Mouse (Mus musculus) Patski (cell line): ENCODE measurements around the gene Gpr157. TPM values are rescaled to one million over a fixed set of nuclear protein-coding genes. Genes with fewer than 3 reads are reported as not detected.

Source experiments
- ATAC-seq: fragments of 100-300 bp; one replicate; pipeline ENCODE4 v1.8.0; 2021
- CTCF ChIA-PET: fragments of 350-600 bp; sonication (Branson Sonifier 250); formaldehyde crosslinking; loops from one replicate; lab custom pipeline; 2022; ENCODE audit warnings: inconsistent platforms; lab: Charles Lee
- POLR2A ChIA-PET: fragments of 350-600 bp; sonication (Branson Sonifier 250); formaldehyde crosslinking; loops from one replicate; lab custom pipeline; 2022; ENCODE audit warnings: antibody characterized with exemption, inconsistent platforms; lab: Charles Lee
- DNase-seq: peaks from one replicate; pipeline ENCODE4 v3.0.0-alpha.2; 2011; ENCODE audit warnings: low read depth, low spot score
- H3K27me3 ChIP-seq: fragments of 371-371 bp; one replicate; pipeline ENCODE4 v1.5.1; 2021
- CTCF ChIP-seq: fragments of 100-300 bp; IDR thresholded peaks from one replicate; pipeline ENCODE4 v1.5.1; 2021
- in situ Hi-C: fragments of 300-500 bp; cut with MboI; formaldehyde crosslinking; loops from 3 replicates; pipeline ENCODE4 v1.11.1; 2018; ENCODE audit warnings: low pct_unique_long_range_greater_than_20kb, mixed read lengths
- polyA plus RNA-seq: library from polyadenylated mRNA; unstranded; gene quantifications from one replicate; pipeline ENCODE4 v1.2.3, GENCODE M21; 2021

The Gpr157 gene
- polyA plus RNA-seq, 1 experiment from 2014 or later = 0.50 TPM

DNA sequence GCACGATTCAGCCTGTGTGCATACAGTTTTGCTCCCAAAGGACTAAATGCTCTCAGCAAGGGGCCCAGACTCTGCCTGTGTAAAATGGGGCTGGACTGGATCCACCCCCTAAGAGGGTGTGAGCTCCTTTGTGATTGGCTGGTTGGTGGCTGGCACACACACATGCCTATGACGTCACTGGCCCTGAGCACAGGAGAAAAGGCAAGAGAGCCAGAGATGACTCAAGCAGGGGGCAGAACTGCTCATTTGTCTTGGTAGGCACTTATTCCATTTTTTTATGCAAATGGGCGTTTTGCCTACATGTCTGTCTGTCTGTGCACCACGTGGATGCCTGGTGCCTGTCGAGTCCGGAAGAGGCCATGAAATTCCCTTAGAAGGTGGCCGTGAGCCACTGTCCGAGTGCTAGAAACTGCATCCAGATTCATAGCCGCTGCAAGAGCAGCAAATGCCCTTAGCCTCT is 50.9 kb downstream of the Gpr157 start:
- POLR2A ChIA-PET = no interaction called here
- DNase-seq = no peak
- ATAC-seq = no peak
- TF ChIP-seq CTCF = no peak
- CTCF ChIA-PET = no interaction called here
- no peaks in the 10 kb centered on the region for H3K27me3 ChIP-seq
- in situ Hi-C loops = loop anchor here (10.0 kb wide), 1 partner anchor 87 kb away; no protein-coding TSS in a partner anchor

DNA sequence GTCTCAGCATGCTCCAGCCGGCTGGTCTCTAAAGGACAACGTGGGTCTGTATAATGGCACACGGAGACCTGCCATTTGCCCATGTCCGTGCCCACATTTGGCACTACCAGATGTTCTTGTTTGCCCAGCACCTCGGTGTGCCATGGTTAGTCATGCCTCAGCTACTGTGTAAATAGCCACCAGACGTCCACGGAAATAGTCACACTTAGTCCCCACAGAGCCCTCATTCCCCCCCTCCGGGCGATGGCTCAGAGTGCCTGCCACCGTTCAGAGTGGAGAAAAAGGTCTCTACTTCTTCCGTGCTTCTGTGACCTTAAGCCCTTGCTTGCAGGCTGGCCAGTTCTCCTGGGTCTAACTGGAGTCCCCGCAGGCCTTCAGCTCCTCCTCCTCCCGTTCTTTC is 51.9 kb downstream of the Gpr157 start:
- CTCF ChIA-PET = interaction anchor here (1.0 kb wide), 1 partner anchor 12 kb away, joined by 3 read pairs; no protein-coding TSS in a partner anchor
- no peaks in the 10 kb centered on the region for H3K27me3 ChIP-seq
- ATAC-seq (no peak), DNase-seq (no peak)
- in situ Hi-C loops = loop anchor here (10.0 kb wide), 1 partner anchor 86 kb away; no protein-coding TSS in a partner anchor
- POLR2A ChIA-PET = interaction anchor here (0.8 kb wide), 1 partner anchor 8 kb away, joined by 4 read pairs; no protein-coding TSS in a partner anchor
- no peak for TF ChIP-seq CTCF

DNA sequence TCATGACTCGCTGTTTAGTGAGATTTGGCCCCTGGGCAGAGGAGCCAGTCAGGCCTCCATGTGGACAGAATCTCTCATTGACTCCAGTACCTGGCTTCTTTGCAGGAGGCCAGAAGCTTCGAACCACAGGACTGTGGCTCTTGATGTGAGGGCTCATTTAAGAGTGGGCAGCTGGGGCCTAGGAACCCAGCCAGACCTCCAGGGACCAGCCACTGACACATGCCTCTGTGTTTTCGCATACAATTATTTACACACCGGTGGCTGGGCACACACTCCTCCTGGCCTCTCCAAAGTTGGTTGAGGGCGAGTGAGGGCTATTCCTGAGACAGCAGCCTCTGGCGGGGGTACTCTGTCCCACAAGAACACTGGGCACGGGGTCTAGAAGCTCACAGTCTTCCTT is 53.2 kb downstream of the Gpr157 start:
- peak; percentile 30 for DNase-seq
- in situ Hi-C loops = no loop called here
- CTCF ChIA-PET = interaction anchor here (1.1 kb wide), 1 partner anchor 12 kb away, joined by 3 read pairs; no protein-coding TSS in a partner anchor
- no peak for TF ChIP-seq CTCF
- H3K27me3 ChIP-seq = no peaks in the 10 kb centered on the region
- no peak for ATAC-seq
- POLR2A ChIA-PET = no interaction called here

DNA sequence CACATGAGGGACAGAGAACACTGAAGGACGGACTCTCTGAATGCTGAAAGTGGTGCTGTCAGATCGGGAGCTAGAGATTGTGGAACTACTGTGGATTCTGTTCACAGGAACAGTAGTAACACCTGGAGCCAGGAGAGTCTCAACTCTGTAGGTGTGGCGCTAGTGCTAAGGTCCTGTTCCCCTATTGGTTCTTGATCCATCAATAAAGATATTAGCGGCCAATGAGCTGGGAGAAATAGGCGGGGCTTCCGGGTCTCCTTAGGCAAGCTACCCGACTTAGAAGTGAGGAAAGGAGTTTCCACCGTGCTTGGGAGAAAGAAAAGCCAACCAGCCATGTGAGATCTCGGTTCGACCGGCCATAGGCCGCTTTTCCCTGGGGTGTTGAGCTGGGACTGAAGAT is 57.1 kb downstream of the Gpr157 start:
- POLR2A ChIA-PET = interaction anchor here (0.6 kb wide), 1 partner anchor 104 kb away, joined by 3 read pairs; no protein-coding TSS in a partner anchor
- TF ChIP-seq CTCF = no peak
- CTCF ChIA-PET = no interaction called here
- in situ Hi-C loops = no loop called here
- DNase-seq (no peak), ATAC-seq (no peak)
- H3K27me3 ChIP-seq = no peaks in the 10 kb centered on the region

DNA sequence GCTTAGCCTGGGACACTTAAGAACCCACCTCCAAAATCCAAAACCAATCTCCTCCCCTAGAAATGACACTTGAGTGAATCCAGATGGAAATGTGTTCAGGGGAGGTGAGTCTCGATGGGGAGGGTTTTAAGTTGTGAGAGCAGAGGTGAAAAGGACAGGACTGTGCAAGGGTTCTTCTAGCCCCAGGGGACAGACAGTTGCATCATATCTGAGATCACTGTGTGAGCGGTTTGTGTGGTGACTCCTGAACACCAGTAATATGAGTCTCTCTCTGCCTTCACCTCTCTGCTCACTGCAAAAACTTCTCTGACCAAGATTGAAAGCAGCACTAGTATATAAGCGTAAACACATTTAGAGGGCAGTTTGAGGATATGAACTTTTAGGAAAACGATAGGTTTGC is 59.1 kb downstream of the Gpr157 start:
- ChIA-PET CTCF (no interaction called here), POLR2A (no interaction called here)
- DNase-seq = no peak
- ATAC-seq = no peak
- no peak for TF ChIP-seq CTCF
- no peaks in the 10 kb centered on the region for H3K27me3 ChIP-seq
- in situ Hi-C loops = no loop called here

DNA sequence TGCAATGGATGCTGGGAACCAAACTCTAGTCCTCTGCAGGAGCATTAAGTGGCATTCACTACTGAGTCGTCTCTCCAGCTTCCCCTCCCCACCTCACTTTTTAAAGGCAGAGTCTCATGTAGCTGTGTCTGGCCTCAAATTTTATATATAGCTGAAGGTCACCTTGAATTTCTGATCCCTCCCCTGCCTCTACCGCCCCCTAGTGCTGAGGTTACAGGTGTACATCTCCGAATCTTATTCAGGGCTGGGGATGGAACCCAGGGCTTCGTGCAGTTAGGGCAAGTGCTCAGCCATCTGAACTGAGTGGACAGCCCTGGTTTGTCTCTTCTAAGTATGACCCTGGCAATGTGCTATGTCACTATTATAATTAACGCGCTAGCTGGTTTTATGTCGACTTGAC is 63.9 kb downstream of the Gpr157 start:
- POLR2A ChIA-PET = no interaction called here
- no peaks in the 10 kb centered on the region for H3K27me3 ChIP-seq
- DNase-seq = no peak
- in situ Hi-C loops = no loop called here
- no peak for ATAC-seq
- no peak for TF ChIP-seq CTCF
- CTCF ChIA-PET = interaction anchor here (0.8 to 1.3 kb wide), 3 partner anchors 10 to 14 kb away, joined by 3 to 5 read pairs (median 3); no protein-coding TSS in a partner anchor

DNA sequence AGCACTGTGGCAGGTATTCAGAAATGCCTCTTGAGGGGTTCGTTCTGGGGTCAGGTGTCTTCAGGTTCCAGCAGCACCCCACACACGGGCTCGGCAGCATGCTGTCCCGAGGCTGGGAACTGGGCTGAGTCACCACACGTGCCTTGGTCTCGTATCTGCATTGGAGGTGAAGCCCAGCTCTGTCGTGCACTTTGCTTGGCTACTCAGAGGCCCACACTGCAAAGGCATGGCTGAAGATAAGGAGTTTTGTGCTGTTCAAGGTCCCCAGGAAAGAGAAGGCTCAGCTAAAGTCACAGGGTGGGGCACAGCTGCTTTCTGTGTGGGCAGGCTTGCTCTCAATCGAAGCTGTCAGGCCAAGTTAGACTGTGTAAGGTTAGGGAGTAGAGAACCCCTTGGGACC is 65.3 kb downstream of the Gpr157 start:
- no peak for TF ChIP-seq CTCF
- in situ Hi-C loops = no loop called here
- no peak for DNase-seq
- ATAC-seq = no peak
- CTCF ChIA-PET = interaction anchor here (1.0 kb wide), 1 partner anchor 12 kb away, joined by 3 read pairs; no protein-coding TSS in a partner anchor
- POLR2A ChIA-PET = no interaction called here
- H3K27me3 ChIP-seq = no peaks in the 10 kb centered on the region

DNA sequence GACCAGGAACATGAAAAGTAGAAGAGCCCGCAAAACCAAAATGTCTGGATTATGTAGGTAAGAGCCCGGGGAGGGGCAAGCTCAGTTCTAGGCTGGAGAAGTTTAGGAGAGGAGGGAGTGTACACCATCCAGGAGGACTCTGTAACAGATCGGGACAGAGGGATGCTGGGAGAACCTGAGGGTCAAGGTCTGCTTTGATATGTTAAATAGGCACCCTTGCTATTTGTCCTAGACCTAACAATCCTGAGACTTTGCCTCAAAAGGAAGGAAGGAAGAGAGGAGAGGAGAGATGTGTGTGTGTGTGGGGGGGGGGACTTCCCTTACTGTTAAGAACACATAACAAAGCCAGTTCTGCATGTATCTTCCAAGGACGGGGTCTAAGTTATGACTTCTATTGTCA is 68.1 kb downstream of the Gpr157 start:
- in situ Hi-C loops = no loop called here
- DNase-seq (no peak), ATAC-seq (no peak)
- TF ChIP-seq CTCF = no peak
- CTCF ChIA-PET = no interaction called here
- POLR2A ChIA-PET = no interaction called here
- no peaks in the 10 kb centered on the region for H3K27me3 ChIP-seq

Other genes starting within 250 kb of the Gpr157 start
- gene Spsb1, start 132.3 kb upstream of the Gpr157 start, polyA plus RNA-seq = 23.3 TPM
- gene H6pd, start 78.3 kb upstream of the Gpr157 start, polyA plus RNA-seq = 39.5 TPM
- not detected for gene Slc2a5, start 31.9 kb downstream of the Gpr157 start, polyA plus RNA-seq
- gene Slc2a7, start 61.6 kb downstream of the Gpr157 start, polyA plus RNA-seq = not detected
- gene Car6, start 114.0 kb downstream of the Gpr157 start, polyA plus RNA-seq = not detected
- gene Eno1, start 149.4 kb downstream of the Gpr157 start, polyA plus RNA-seq = 47.1 TPM
- gene Rere, start 194.3 kb downstream of the Gpr157 start, polyA plus RNA-seq = 155 TPM